Mouse (Mus musculus) kidney, postnatal 0 days (tissue): ENCODE measurements around the gene Tufm. TPM values are rescaled to one million over a fixed set of nuclear protein-coding genes. Genes with fewer than 3 reads are reported as not detected.

ENCODE experiments used
- ATAC-seq: fragments of 200-750 bp; cut with Nextera tagmentation; replicated peaks from 2 replicates; pipeline ENCODE4 v1.8.0; 2017; ENCODE audit warnings: low read depth, moderate number of reproducible peaks, moderate TSS enrichment, moderate library complexity; ENCODE audit not compliant: low FRiP score
- DNase-seq: peaks from one replicate; pipeline ENCODE4 v3.0.0-alpha.2; 2016; ENCODE audit warnings: low spot score
- H3K27ac ChIP-seq: fragments of 300-500 bp; sonication (generic); 2 replicates; pipeline ENCODE4 v1.5.1; 2014; ENCODE audit warnings: mild to moderate bottlenecking
- H3K27me3 ChIP-seq: fragments of 300-500 bp; sonication (generic); 2 replicates; pipeline ENCODE4 v1.6.1; 2014; ENCODE audit warnings: low read length, mixed read lengths; ENCODE audit not compliant: insufficient read depth
- H3K36me3 ChIP-seq: fragments of 300-500 bp; sonication (generic); 2 replicates; pipeline ENCODE4 v1.6.1; 2014; ENCODE audit warnings: low read length, mixed read lengths; ENCODE audit not compliant: insufficient read depth
- H3K4me1 ChIP-seq: fragments of 300-500 bp; sonication (generic); replicated peaks from 2 replicates; pipeline ENCODE4 v1.6.1; 2014; ENCODE audit warnings: antibody characterized with exemption, low read length, mixed read lengths; ENCODE audit not compliant: insufficient read depth
- H3K4me2 ChIP-seq: fragments of 300-500 bp; sonication (generic); 2 replicates; pipeline ENCODE4 v1.6.1; 2014; ENCODE audit warnings: mild to moderate bottlenecking, low read length, moderate library complexity, mixed read lengths
- H3K4me3 ChIP-seq: fragments of 300-500 bp; sonication (generic); replicated peaks from 2 replicates; pipeline ENCODE4 v1.5.1; 2014; ENCODE audit warnings: low read depth, low read length
- H3K9ac ChIP-seq: fragments of 300-500 bp; sonication (generic); 2 replicates; pipeline ENCODE4 v1.6.1; 2014; ENCODE audit warnings: low read depth, low read length
- H3K9me3 ChIP-seq: fragments of 300-500 bp; sonication (generic); replicated peaks from 2 replicates; pipeline ENCODE4 v1.6.1; 2016; ENCODE audit warnings: low read length, inconsistent platforms, mixed read lengths
- CTCF ChIP-seq: IDR thresholded peaks from 2 replicates; pipeline ENCODE4 v1.5.1; 2016; ENCODE audit warnings: antibody characterized with exemption, low read depth, mild to moderate bottlenecking, moderate library complexity
- WGBS: fragments of 180-500 bp; shearing (Covaris S2); extraction: QIAGEN DNeasy Blood & Tissue Kit; methylation state at CpG from one replicate; pipeline ENCODE4 v1.1.7; 2014; 5-methylcytosine and 5-hydroxymethylcytosine counted together
- polyA plus RNA-seq: library from polyadenylated mRNA; unstranded; fragments of >200 nt; fragmentation: Nextera tagmentation; extraction: Ambion mirVana; gene quantifications from 2 replicates; pipeline ENCODE4 v1.2.1, GENCODE M21; 2015

Gene Tufm
- polyA plus RNA-seq, 1 experiment from 2014 or later, result 117 TPM

- Histone ChIP-seq H3K4me3 (no peak overlapping the region), H3K36me3 (no peaks in the 10 kb centered on the region), H3K4me2 (no peak overlapping the region), H3K9ac (no peak overlapping the region), H3K27me3 (no peaks in the 10 kb centered on the region), H3K4me1 (no peaks in the 10 kb centered on the region), H3K9me3 (no peaks in the 10 kb centered on the region), H3K27ac (no peak overlapping the region)
- TF ChIP-seq CTCF, result no peak
- 93% methylated on average over 5 of the region's 5 CpGs for WGBS
- DNase-seq (no peak), ATAC-seq (no peak)
Observed at GRCm38 (mm10) chr7:126518261-126518941, 31.2 kb downstream of the Tufm start.

GRCm38 (mm10) chr7:126519513-126519912 lies 32.4 kb downstream of the Tufm start:
- no peak overlapping the region for H3K9ac ChIP-seq
- H3K4me1 ChIP-seq, result no peaks in the 10 kb centered on the region
- no peak overlapping the region for H3K27ac ChIP-seq
- peak; percentile 33; the same call in 1 of the 2 replicates for ATAC-seq
- H3K9me3 ChIP-seq, result no peaks in the 10 kb centered on the region
- TF ChIP-seq CTCF, result no peak; the same call in 1 of the 2 replicates
- no peaks in the 10 kb centered on the region for H3K36me3 ChIP-seq
- 56% methylated on average over 2 of the region's 2 CpGs for WGBS
- H3K4me2 ChIP-seq, result no peak overlapping the region
- no peaks in the 10 kb centered on the region for H3K27me3 ChIP-seq
- DNase-seq, result no peak
- H3K4me3 ChIP-seq, result no peak overlapping the region

GRCm38 (mm10) chr7:126523316-126523715 lies 36.2 kb downstream of the Tufm start:
- ATAC-seq, result no peak
- Histone ChIP-seq H3K4me3 (no peak overlapping the region), H3K27ac (no peak overlapping the region), H3K27me3 (no peaks in the 10 kb centered on the region), H3K4me2 (no peak overlapping the region), H3K36me3 (no peaks in the 10 kb centered on the region), H3K9me3 (no peaks in the 10 kb centered on the region), H3K4me1 (no peaks in the 10 kb centered on the region), H3K9ac (no peak overlapping the region)
- TF ChIP-seq CTCF, result no peak
- DNase-seq, result no peak
- WGBS, result 72% methylated on average over 3 of the region's 3 CpGs

DNA sequence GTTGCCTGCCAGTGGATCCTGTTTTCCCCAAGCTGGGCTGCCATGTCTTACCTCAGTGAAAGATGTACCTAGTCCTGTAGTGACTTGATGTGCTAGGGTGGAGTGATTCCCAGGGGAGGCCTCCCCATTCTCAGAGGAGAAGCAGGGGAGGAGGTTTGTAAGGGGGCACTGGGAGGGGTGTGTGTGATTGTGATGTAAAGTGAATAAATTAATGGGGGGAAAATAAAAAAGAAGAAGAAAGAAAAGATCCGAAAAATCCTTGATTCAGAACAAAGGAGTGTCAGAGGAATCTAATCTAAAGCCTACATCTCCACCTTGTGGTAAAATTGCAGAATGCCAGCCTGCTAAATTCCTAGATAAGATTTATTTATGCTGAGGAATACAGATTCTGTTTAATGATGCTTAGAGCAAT lies 41.0 kb downstream of the Tufm start:
- H3K4me3 ChIP-seq, result no peak overlapping the region
- no peak overlapping the region for H3K9ac ChIP-seq
- no peaks in the 10 kb centered on the region for H3K4me1 ChIP-seq
- no peaks in the 10 kb centered on the region for H3K36me3 ChIP-seq
- TF ChIP-seq CTCF, result peak; percentile 93
- no peak overlapping the region for H3K27ac ChIP-seq
- no peak overlapping the region for H3K4me2 ChIP-seq
- ATAC-seq (0 out of 2 replicates have a peak, but pooled peaks have one; percentile 29), DNase-seq (peak; percentile 89)
- 12% methylated on average over 1 of the region's 1 CpGs for WGBS
- no peaks in the 10 kb centered on the region for H3K27me3 ChIP-seq
- H3K9me3 ChIP-seq, result no peaks in the 10 kb centered on the region

DNA sequence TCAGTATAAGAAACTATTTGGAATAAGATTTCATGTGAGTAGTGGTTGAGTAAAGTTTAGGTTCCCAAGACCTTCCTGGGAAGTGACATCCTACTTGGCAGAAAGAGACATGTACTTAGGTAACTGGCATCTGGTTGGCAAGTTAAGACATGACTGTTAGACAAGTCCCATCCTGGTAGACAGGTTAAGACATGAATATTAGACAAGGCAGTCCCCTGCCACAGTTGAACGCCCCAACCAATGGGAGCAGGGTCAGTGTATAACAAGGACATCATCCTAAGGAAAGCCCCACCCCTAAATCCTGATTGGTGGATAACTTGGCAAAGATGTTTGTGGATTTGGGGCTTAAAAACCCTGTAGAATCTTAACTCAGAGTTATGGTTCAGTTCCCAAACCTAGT lies 46.3 kb downstream of the Tufm start:
- Histone ChIP-seq H3K9me3 (no peaks in the 10 kb centered on the region), H3K4me1 (no peaks in the 10 kb centered on the region; the same call in 1 of the 2 replicates), H3K4me3 (no peak overlapping the region), H3K27me3 (0 out of 2 replicates have a peak, but pooled peaks cover 8% of the 10 kb centered on the region), H3K27ac (no peak overlapping the region), H3K36me3 (no peaks in the 10 kb centered on the region), H3K9ac (no peak overlapping the region), H3K4me2 (no peak overlapping the region)
- ATAC-seq (no peak), DNase-seq (no peak)
- 75% methylated on average over 1 of the region's 1 CpGs for WGBS
- no peak for TF ChIP-seq CTCF

DNA sequence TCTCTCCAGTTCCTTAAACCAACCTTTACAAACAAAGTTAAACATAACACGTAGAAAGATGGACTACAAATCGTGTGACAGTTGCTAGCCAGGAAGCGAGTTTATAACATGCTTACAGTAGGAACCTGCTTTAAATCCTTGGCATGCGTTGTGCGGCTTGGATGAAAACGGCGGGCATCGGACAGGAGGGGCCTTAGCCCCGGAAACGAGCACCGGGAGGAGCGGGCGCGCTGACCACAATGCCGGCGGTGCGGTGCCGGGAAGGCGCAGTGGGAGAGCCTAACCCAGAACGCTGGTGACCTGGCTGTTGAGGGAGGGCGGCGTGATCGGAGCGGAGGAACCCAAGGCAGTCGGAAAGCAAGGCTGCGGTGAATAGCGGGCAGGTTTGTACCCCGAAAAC lies 48.6 kb downstream of the Tufm start:
- H3K4me2 ChIP-seq, result peak overlapping the region; percentile 56
- no peaks in the 10 kb centered on the region; the same call in 1 of the 2 replicates for H3K4me1 ChIP-seq
- DNase-seq, result peak; percentile 42
- H3K27me3 ChIP-seq, result 0 out of 2 replicates have a peak, but pooled peaks cover 8% of the 10 kb centered on the region
- no peak overlapping the region for H3K27ac ChIP-seq
- peak overlapping the region; percentile 38 for H3K4me3 ChIP-seq
- peak overlapping the region; percentile 6; the same call in 1 of the 2 replicates for H3K9ac ChIP-seq
- H3K9me3 ChIP-seq, result no peaks in the 10 kb centered on the region
- no peak for ATAC-seq
- 1% methylated on average over 28 of the region's 28 CpGs for WGBS
- H3K36me3 ChIP-seq, result no peaks in the 10 kb centered on the region
- no peak for TF ChIP-seq CTCF
